Mouse (Mus musculus) midbrain, embryonic 13.5 days (tissue): ENCODE measurements around the gene Ociad1. TPM values are rescaled to one million over a fixed set of nuclear protein-coding genes. Genes with fewer than 3 reads are reported as not detected.

ENCODE experiments used
- polyA plus RNA-seq: library from polyadenylated mRNA; unstranded; fragments of >200 nt; fragmentation: Nextera tagmentation; extraction: Ambion mirVana; gene quantifications from 2 replicates; pipeline ENCODE4 v1.2.1, GENCODE M21; 2015

The Ociad1 gene
- polyA plus RNA-seq, 1 experiment from 2014 or later = 251 TPM

Other genes with a start within 250 kb of the Ociad1 start
- gene Fryl, start 36.2 kb upstream of the Ociad1 start, polyA plus RNA-seq = 48.2 and 51.2 TPM in 2 replicates
- gene Ociad2, start 48.2 kb downstream of the Ociad1 start, polyA plus RNA-seq = 22.8 and 24.5 TPM in 2 replicates
- gene Cwh43, start 113.3 kb downstream of the Ociad1 start, polyA plus RNA-seq = 0.35 TPM in 1 of 2 replicates, not detected in the other
- gene Dcun1d4, start 188.2 kb downstream of the Ociad1 start, polyA plus RNA-seq = 55.3 and 58.3 TPM in 2 replicates